Mouse (Mus musculus) thymus, adult 2 months (tissue): ENCODE measurements around the gene Dapk2.

Source experiments
- CTCF ChIP-seq: fragments of 200-500 bp; IDR thresholded peaks from 2 replicates; pipeline ENCODE4 v1.5.1; 2012; ENCODE audit warnings: mild to moderate bottlenecking, control low read depth, low read length, moderate library complexity, borderline replicate concordance; ENCODE audit not compliant: control insufficient read depth, poor library complexity, insufficient read depth; ENCODE audit errors: extremely low read depth
- POLR2A ChIP-seq: fragments of 200-500 bp; IDR thresholded peaks from 2 replicates; pipeline ENCODE4 v1.6.1; 2012; ENCODE audit warnings: mild to moderate bottlenecking, low read length, control low read depth, moderate library complexity; ENCODE audit not compliant: control insufficient read depth, poor library complexity, insufficient read depth; ENCODE audit errors: extremely low read depth

DNA sequence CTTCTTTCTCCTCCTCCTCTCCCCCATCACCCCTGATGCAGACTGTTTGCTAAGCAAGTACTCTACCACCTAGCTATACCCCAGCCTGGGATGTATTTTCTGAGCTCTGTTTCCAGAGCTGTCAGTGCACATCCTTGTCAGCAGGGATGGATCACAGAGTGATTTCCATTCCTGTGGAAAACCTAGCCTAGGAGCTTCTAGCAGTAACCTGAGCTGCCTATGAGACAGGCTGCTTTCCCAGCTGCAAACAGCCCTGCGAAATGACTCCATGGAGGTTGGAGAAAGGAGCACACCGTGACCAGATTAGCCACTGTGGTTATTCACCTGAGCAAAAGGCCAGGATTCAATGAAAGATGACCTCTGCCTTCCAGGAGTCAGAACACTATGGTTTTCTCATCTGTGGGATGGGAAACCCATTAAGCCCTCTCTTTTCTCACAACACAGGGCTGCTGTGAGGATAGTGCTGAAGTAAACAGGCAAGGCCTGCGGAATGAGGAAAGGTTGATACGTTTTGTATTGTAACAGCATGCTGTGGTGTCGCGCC is 137.6 kb downstream of the Dapk2 start:
- TF ChIP-seq CTCF (no peak), POLR2A (no peak)
